9 mouse cellular contexts compared by ENCODE assay signal in genomic region chr5:129611060-129611459, GRCm38 (mm10). TPM values are rescaled to one million over a fixed set of nuclear protein-coding genes. Genes with fewer than 3 reads are reported as not detected.
DNase-seq lines count a peak whose midpoint lies in the region; ATAC-seq and TF ChIP-seq lines count a peak whose summit lies in the region.
"Had no signal": no experiment of that assay in that cellular context is flagged by ENCODE, and none has a peak within 500 bp of the region (broad histone marks: within the 10 kb centered on the region; RNA-seq: fewer than 3 reads in every experiment).

No protein-coding gene starts in this region.

- no peak for TF ChIP-seq POLR2A in limb, embryonic 14.5 days (IDR thresholded peaks at IDR 0.05; ENCODE audit: borderline replicate concordance, extremely low read depth, insufficient read depth, insufficient read length)

- no peaks in the 10 kb centered on the region for H3K36me3 ChIP-seq in limb, embryonic 14.5 days (ENCODE audit: control insufficient read depth, insufficient read depth, low read length)
- H3K36me3 ChIP-seq in neural tube, embryonic 13.5 days: peaks cover 10% of the 10 kb centered on the region; the same call in 1 of the 2 replicates

- in situ Hi-C loops in Patski (cut with MboI; ENCODE audit: low pct_unique_long_range_greater_than_20kb): loop anchor here (5.0 kb wide), 1 partner anchor 111 kb away; no protein-coding TSS in a partner anchor

- H3K27me3 ChIP-seq in Patski: peaks cover 26% of the 10 kb centered on the region
- no peaks in the 10 kb centered on the region for H3K27me3 ChIP-seq in limb, embryonic 14.5 days (ENCODE audit: control insufficient read depth, insufficient read depth, low read length)
- H3K27me3 ChIP-seq in neural tube, embryonic 13.5 days: no peaks in the 10 kb centered on the region

- POLR2A ChIA-PET in Patski (lab: Charles Lee): interaction anchor here (0.5 kb wide), 1 partner anchor 181 kb away, joined by 3 read pairs; no protein-coding TSS in a partner anchor

- no peak overlapping the region for H3K4me3 ChIP-seq in limb, embryonic 14.5 days (replicated peaks; ENCODE audit: low read length)
- no peak overlapping the region for H3K4me3 ChIP-seq in neural tube, embryonic 13.5 days
- H3K4me3 ChIP-seq: erythroblast, embryonic 14.5 days had no signal

- peak; percentile 81 for TF ChIP-seq CTCF in Patski (IDR thresholded peaks at IDR 0.05)

- ATAC-seq in Patski: peak; percentile 57
- no peak for ATAC-seq in limb, embryonic 14.5 days (ENCODE audit: low FRiP score, low read depth)
- peak; percentile 71 for ATAC-seq in neural tube, embryonic 13.5 days (ENCODE audit: low read depth)

- no peak overlapping the region for H3K9ac ChIP-seq in limb, embryonic 14.5 days (ENCODE audit: low read depth, low read length, severe bottlenecking)
- H3K9ac ChIP-seq in neural tube, embryonic 13.5 days: no peak overlapping the region

- DNase-seq in 416B (ENCODE audit: low read depth) (peak; percentile 74), Patski (ENCODE audit: low read depth, low spot score) (no peak)
- DNase-seq in cerebellum, postnatal 25 days: peak; percentile 72 to 86
- peak; percentile 62 for DNase-seq in gastrocnemius, postnatal 10 days
- peak; percentile 68 to 86 for DNase-seq in kidney, adult 8-10 months
- DNase-seq in limb, embryonic 14.5 days (ENCODE audit: low spot score): peak; percentile 68
- DNase-seq in thymus, postnatal 0 days (ENCODE audit: low spot score): peak; percentile 67

- H3K27ac ChIP-seq in limb, embryonic 14.5 days (replicated peaks; ENCODE audit: low read depth, low read length): no peak overlapping the region
- no peak overlapping the region for H3K27ac ChIP-seq in neural tube, embryonic 13.5 days (replicated peaks)

- H3K4me1 ChIP-seq in limb, embryonic 14.5 days (ENCODE audit: control insufficient read depth, insufficient read depth, low read length): no peaks in the 10 kb centered on the region
- no peaks in the 10 kb centered on the region for H3K4me1 ChIP-seq in neural tube, embryonic 13.5 days (replicated peaks)

- H3K9me3 ChIP-seq in limb, embryonic 14.5 days (ENCODE audit: control insufficient read depth, low read length): no peaks in the 10 kb centered on the region
- no peaks in the 10 kb centered on the region for H3K9me3 ChIP-seq in neural tube, embryonic 13.5 days

- CTCF ChIA-PET in Patski (lab: Charles Lee): interaction anchor here (0.7 to 1.5 kb wide), 8 partner anchors 9 to 168 kb away, joined by 3 to 4 read pairs (median 4); partner anchors contain the start of gene Nipsnap2

- H3K4me2 ChIP-seq in limb, embryonic 14.5 days (replicated peaks; ENCODE audit: low read depth, low read length, severe bottlenecking): no peak overlapping the region
- no peak overlapping the region for H3K4me2 ChIP-seq in neural tube, embryonic 13.5 days

- WGBS in limb, embryonic 14.5 days: 0% methylated on average over 1 of the region's 1 CpGs
- WGBS in neural tube, embryonic 13.5 days: 25% methylated on average over 1 of the region's 1 CpGs

RNA-seq across cellular contexts. Expression of gene Mmp17, which starts 27.1 kb away (rescaled TPM):
- 0.81 TPM for polyA plus RNA-seq in Patski (2021)
- under 1 TPM; 0.80 to 0.95 TPM for total RNA-seq in gastrocnemius, postnatal 10 days (2021)
- 2.4 and 2.8 TPM in 2 replicates for polyA plus RNA-seq in limb, embryonic 14.5 days (2012; rRNA removed)
- 1.5 and 1.9 TPM in 2 replicates for polyA plus RNA-seq in limb, embryonic 14.5 days (2014; fragmentation: Nextera tagmentation; extraction: Ambion mirVana)
- 5.3 and 6.5 TPM in 2 replicates for polyA plus RNA-seq in neural tube, embryonic 13.5 days (2015; fragmentation: Nextera tagmentation; extraction: Ambion mirVana)
- polyA plus RNA-seq in thymus, postnatal 0 days (2015; fragmentation: Nextera tagmentation; extraction: Ambion mirVana): 1.5 and 2.3 TPM in 2 replicates

RNA-seq across cellular contexts. Expression of gene Zfp11, which starts 58.8 kb away (rescaled TPM):
- polyA plus RNA-seq in Patski (2021): 5.5 TPM
- 1 to 10 TPM; 3.1 to 3.2 TPM for total RNA-seq in gastrocnemius, postnatal 10 days (2021)
- polyA plus RNA-seq in limb, embryonic 14.5 days (2012; rRNA removed): 4.8 and 5.0 TPM in 2 replicates
- 3.8 and 4.6 TPM in 2 replicates for polyA plus RNA-seq in limb, embryonic 14.5 days (2014; fragmentation: Nextera tagmentation; extraction: Ambion mirVana)
- 7.5 and 8.7 TPM in 2 replicates for polyA plus RNA-seq in neural tube, embryonic 13.5 days (2015; fragmentation: Nextera tagmentation; extraction: Ambion mirVana)
- polyA plus RNA-seq in thymus, postnatal 0 days (2015; fragmentation: Nextera tagmentation; extraction: Ambion mirVana): 1.8 and 2.3 TPM in 2 replicates
